Comparison of ENCODE assay signal across 10 mouse cellular contexts in the genomic region with DNA sequence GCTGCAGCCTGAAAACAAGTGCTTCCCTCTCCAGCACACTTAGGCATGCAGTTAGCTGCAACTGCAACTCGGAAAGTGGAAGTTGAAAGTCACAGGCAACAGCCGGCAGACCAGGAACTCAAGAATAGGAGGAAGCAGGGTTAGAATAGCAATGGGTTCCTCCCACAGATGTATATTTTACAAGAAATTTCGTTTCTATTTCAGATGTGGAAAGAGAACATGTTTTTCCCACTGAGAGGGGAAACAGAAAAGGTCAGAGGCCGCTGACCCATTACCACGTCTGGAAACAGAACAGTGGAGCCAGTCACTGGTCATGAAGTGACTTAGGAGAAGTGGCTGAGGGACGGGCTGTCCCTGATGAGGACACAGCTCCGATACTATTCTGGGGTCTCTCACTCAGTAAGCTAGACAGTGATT. TPM values are rescaled to one million over a fixed set of nuclear protein-coding genes. Genes with fewer than 3 reads are reported as not detected.
DNase-seq lines count a peak whose midpoint lies in the region; ATAC-seq and TF ChIP-seq lines count a peak whose summit lies in the region.
"Had no signal": no experiment of that assay in that cellular context is flagged by ENCODE, and none has a peak within 500 bp of the region (broad histone marks: within the 10 kb centered on the region; RNA-seq: fewer than 3 reads in every experiment).

No protein-coding gene starts in this region.

- peak overlapping the region; percentile 14; the same call in 1 of the 2 replicates for H3K9ac ChIP-seq in intestine, embryonic 16.5 days (ENCODE audit: low read depth, low read length)
- H3K9ac ChIP-seq in intestine, embryonic 15.5 days: no peak overlapping the region
- no peak overlapping the region for H3K9ac ChIP-seq in lung, postnatal 0 days (replicated peaks; ENCODE audit: low read depth)

- no peaks in the 10 kb centered on the region for H3K27me3 ChIP-seq in intestine, embryonic 16.5 days (replicated peaks; ENCODE audit: control insufficient read depth, insufficient read depth, low read length)
- no peaks in the 10 kb centered on the region for H3K27me3 ChIP-seq in intestine, embryonic 15.5 days (replicated peaks)
- H3K27me3 ChIP-seq in G1E (ENCODE audit: insufficient read depth, low read length): no peaks in the 10 kb centered on the region
- H3K27me3 ChIP-seq in lung, postnatal 0 days (replicated peaks; ENCODE audit: insufficient read depth, low read length): no peaks in the 10 kb centered on the region
- H3K27me3 ChIP-seq in midbrain, embryonic 10.5 days (ENCODE audit: low read depth, poor library complexity, severe bottlenecking): no peaks in the 10 kb centered on the region

- peak; percentile 28 for DNase-seq in G1E (ENCODE audit: low spot score)
- DNase-seq in lung, postnatal 0 days (ENCODE audit: low spot score): peak; percentile 81
- DNase-seq in cerebellum, adult 18-20 months: no peak
- no peak for DNase-seq in midbrain, embryonic 10.5 days (ENCODE audit: low spot score)
- no peak for DNase-seq in right cerebral cortex, adult 2 months (ENCODE audit: low spot score in 2 of 2)
- DNase-seq: cerebellum, adult 8-10 months had no signal

- H3K4me1 ChIP-seq in intestine, embryonic 16.5 days (ENCODE audit: control insufficient read depth, insufficient read depth, low read length): peaks cover 15% of the 10 kb centered on the region; the same call in 1 of the 2 replicates
- H3K4me1 ChIP-seq in intestine, embryonic 15.5 days (replicated peaks): peaks cover 12% of the 10 kb centered on the region; the same call in 1 of the 2 replicates
- peaks cover 19% of the 10 kb centered on the region for H3K4me1 ChIP-seq in G1E (ENCODE audit: insufficient read depth, low read depth, low read length)
- H3K4me1 ChIP-seq in lung, postnatal 0 days (ENCODE audit: insufficient read depth, low read depth, low read length): peaks cover 12% of the 10 kb centered on the region; the same call in 1 of the 2 replicates
- H3K4me1 ChIP-seq in midbrain, embryonic 10.5 days: peaks cover 40% of the 10 kb centered on the region

- peak; percentile 80; the same call in 1 of the 2 replicates for TF ChIP-seq EP300 in lung, postnatal 0 days (IDR thresholded peaks at IDR 0.05)

- H3K4me3 ChIP-seq in intestine, embryonic 16.5 days (ENCODE audit: low read length): no peak overlapping the region
- H3K4me3 ChIP-seq in intestine, embryonic 15.5 days (replicated peaks): no peak overlapping the region
- no peak overlapping the region for H3K4me3 ChIP-seq in G1E (ENCODE audit: low read depth, low read length)
- no peak overlapping the region for H3K4me3 ChIP-seq in lung, postnatal 0 days (ENCODE audit: low read depth, low read length)
- H3K4me3 ChIP-seq in midbrain, embryonic 10.5 days: no peak overlapping the region

- no peaks in the 10 kb centered on the region for H3K9me3 ChIP-seq in intestine, embryonic 16.5 days (ENCODE audit: control insufficient read depth, low read length)
- no peaks in the 10 kb centered on the region for H3K9me3 ChIP-seq in intestine, embryonic 15.5 days
- no peaks in the 10 kb centered on the region for H3K9me3 ChIP-seq in G1E (replicated peaks)
- no peaks in the 10 kb centered on the region for H3K9me3 ChIP-seq in lung, postnatal 0 days (ENCODE audit: low read length)
- H3K9me3 ChIP-seq in midbrain, embryonic 10.5 days (replicated peaks): no peaks in the 10 kb centered on the region

- peak overlapping the region; percentile 52 for H3K27ac ChIP-seq in intestine, embryonic 16.5 days (ENCODE audit: low read length)
- H3K27ac ChIP-seq in intestine, embryonic 15.5 days: no peak overlapping the region
- peak overlapping the region; percentile 68 for H3K27ac ChIP-seq in lung, postnatal 0 days (ENCODE audit: low read length)
- H3K27ac ChIP-seq in midbrain, embryonic 10.5 days (replicated peaks): no peak overlapping the region

- no peak for ATAC-seq in intestine, embryonic 16.5 days
- ATAC-seq in intestine, embryonic 15.5 days: no peak
- ATAC-seq in G1E (ENCODE audit: extremely low read depth, insufficient number of reproducible peaks, low FRiP score, poor library complexity, severe bottlenecking): no peak; the same call in 1 of the 2 replicates
- peak; percentile 91 for ATAC-seq in granulocyte monocyte progenitor cell, adult 5-6 weeks (replicated peaks; ENCODE audit: poor library complexity, severe bottlenecking)
- ATAC-seq in lung, postnatal 0 days: peak; percentile 84

- TF ChIP-seq CTCF in G1E (IDR thresholded peaks at IDR 0.05; ENCODE audit: low read depth, low read length): no peak
- TF ChIP-seq CTCF in lung, postnatal 0 days (IDR thresholded peaks at IDR 0.05): no peak

- H3K36me3 ChIP-seq in intestine, embryonic 16.5 days (ENCODE audit: control insufficient read depth, insufficient read depth, low read length): no peaks in the 10 kb centered on the region
- no peaks in the 10 kb centered on the region for H3K36me3 ChIP-seq in intestine, embryonic 15.5 days
- peaks cover 40% of the 10 kb centered on the region for H3K36me3 ChIP-seq in G1E (replicated peaks)
- no peaks in the 10 kb centered on the region for H3K36me3 ChIP-seq in lung, postnatal 0 days (ENCODE audit: insufficient read depth, low read length)
- peaks cover 5% of the 10 kb centered on the region; the same call in 1 of the 2 replicates for H3K36me3 ChIP-seq in midbrain, embryonic 10.5 days

- WGBS in intestine, embryonic 16.5 days: 57% methylated on average over 7 of the region's 7 CpGs
- 52% methylated on average over 7 of the region's 7 CpGs for WGBS in intestine, embryonic 15.5 days
- 23% methylated on average over 7 of the region's 7 CpGs for WGBS in lung, postnatal 0 days
- WGBS in midbrain, embryonic 10.5 days: 49% methylated on average over 7 of the region's 7 CpGs

- H3K4me2 ChIP-seq in intestine, embryonic 16.5 days (ENCODE audit: low read depth, low read length): no peak overlapping the region
- H3K4me2 ChIP-seq in intestine, embryonic 15.5 days (replicated peaks): no peak overlapping the region
- H3K4me2 ChIP-seq in lung, postnatal 0 days (replicated peaks; ENCODE audit: low read depth, low read length): 0 out of 2 replicates have a peak overlapping the region, but pooled peaks have one; percentile 12

RNA-seq across cellular contexts. Expression of gene Rcan1, which starts 55.0 kb away (rescaled TPM):
- polyA plus RNA-seq in intestine, embryonic 16.5 days (2015; fragmentation: Nextera tagmentation; extraction: Ambion mirVana): 23.6 and 28.1 TPM in 2 replicates
- polyA plus RNA-seq in intestine, embryonic 15.5 days (2015; fragmentation: Nextera tagmentation; extraction: Ambion mirVana): 23.5 and 24.0 TPM in 2 replicates
- 12.3 and 12.7 TPM in 2 replicates for total RNA-seq in G1E (2014; fragmentation: Nextera tagmentation)
- 16.1 and 16.4 TPM in 2 replicates for total RNA-seq in G1E (2017)
- 14.2 and 14.4 TPM in 2 replicates for polyA plus RNA-seq in G1E (2012)
- 6.3 and 11.5 TPM in 2 replicates for total RNA-seq in granulocyte monocyte progenitor cell, adult 5-6 weeks (2014; fragmentation: Nextera tagmentation)
- total RNA-seq in granulocyte monocyte progenitor cell, adult 5-6 weeks (2017): 7.4 and 8.0 TPM in 2 replicates
- polyA plus RNA-seq in lung, postnatal 0 days (2015; fragmentation: Nextera tagmentation; extraction: Ambion mirVana): 54.7 and 56.1 TPM in 2 replicates
- 38.8 and 40.6 TPM in 2 replicates for polyA plus RNA-seq in midbrain, embryonic 10.5 days (2016; fragmentation: Nextera tagmentation; extraction: Ambion mirVana)

RNA-seq across cellular contexts. Expression of gene Kcne1, which starts 56.4 kb away (rescaled TPM):
- polyA plus RNA-seq in intestine, embryonic 16.5 days (2015; fragmentation: Nextera tagmentation; extraction: Ambion mirVana): not detected in 2 replicates
- polyA plus RNA-seq in intestine, embryonic 15.5 days (2015; fragmentation: Nextera tagmentation; extraction: Ambion mirVana): 0.25 TPM in 1 of 2 replicates, not detected in the other
- not detected in 2 replicates for total RNA-seq in G1E (2014; fragmentation: Nextera tagmentation)
- 0.06 and 0.33 TPM in 2 replicates for total RNA-seq in G1E (2017)
- polyA plus RNA-seq in G1E (2012): not detected in 2 replicates
- total RNA-seq in granulocyte monocyte progenitor cell, adult 5-6 weeks (2014; fragmentation: Nextera tagmentation): not detected in 2 replicates
- not detected in 2 replicates for total RNA-seq in granulocyte monocyte progenitor cell, adult 5-6 weeks (2017)
- polyA plus RNA-seq in lung, postnatal 0 days (2015; fragmentation: Nextera tagmentation; extraction: Ambion mirVana): 0.14 TPM in 1 of 2 replicates, not detected in the other
- 0.41 and 0.55 TPM in 2 replicates for polyA plus RNA-seq in midbrain, embryonic 10.5 days (2016; fragmentation: Nextera tagmentation; extraction: Ambion mirVana)
- total RNA-seq: gastrocnemius, adult 8-10 months had no signal

Comparison
In these comparisons a context has a peak if more than half of its experiments do, and no peak if none do; other contexts are left out.
1. H3K27ac ChIP-seq: peak in intestine, embryonic 16.5 days (single experiment) and lung, postnatal 0 days (single experiment); none in intestine, embryonic 15.5 days (single experiment) and midbrain, embryonic 10.5 days (single experiment).
2. ATAC-seq: peak in granulocyte monocyte progenitor cell, adult 5-6 weeks (single experiment) and lung, postnatal 0 days (single experiment); none in intestine, embryonic 16.5 days (single experiment), intestine, embryonic 15.5 days (single experiment) and G1E (single experiment).
3. DNase-seq: peak in G1E (single experiment) and lung, postnatal 0 days (single experiment); none in cerebellum, adult 18-20 months (0 of 2), midbrain, embryonic 10.5 days (single experiment) and right cerebral cortex, adult 2 months (0 of 2).